Mouse (Mus musculus) heart, embryonic 10.5 days (tissue): ENCODE results near the gene Cdk2ap1. TPM values are rescaled to one million over a fixed set of nuclear protein-coding genes. Genes with fewer than 3 reads are reported as not detected.
"Not testable (repeated sequence)": the region's sequence is repeated elsewhere in the genome, so short reads cannot be mapped to it uniquely, and the experiment has no call there.

Source experiments
- DNase-seq: peaks from one replicate; pipeline ENCODE4 v3.0.0-alpha.2; 2017; ENCODE audit warnings: low spot score
- H3K27ac ChIP-seq: fragments of 300-500 bp; sonication (generic); 2 replicates; pipeline ENCODE4 v1.5.1; 2016; ENCODE audit warnings: mild to moderate bottlenecking
- H3K27me3 ChIP-seq: fragments of 300-500 bp; sonication (generic); 2 replicates; pipeline ENCODE4 v1.6.1; 2016; ENCODE audit warnings: mild to moderate bottlenecking; ENCODE audit not compliant: poor library complexity, insufficient read depth, severe bottlenecking
- H3K36me3 ChIP-seq: fragments of 300-500 bp; sonication (generic); 2 replicates; pipeline ENCODE4 v1.6.1; 2016; ENCODE audit warnings: mild to moderate bottlenecking, moderate library complexity
- H3K4me1 ChIP-seq: fragments of 300-500 bp; sonication (generic); 2 replicates; pipeline ENCODE4 v1.6.1; 2016; ENCODE audit warnings: mild to moderate bottlenecking
- H3K4me3 ChIP-seq: fragments of 300-500 bp; sonication (generic); 2 replicates; pipeline ENCODE4 v1.5.1; 2016; ENCODE audit warnings: mild to moderate bottlenecking, moderate library complexity
- H3K9me3 ChIP-seq: fragments of 300-500 bp; sonication (generic); 2 replicates; pipeline ENCODE4 v1.6.1; 2016; ENCODE audit warnings: mild to moderate bottlenecking, moderate library complexity
- WGBS: fragments of 180-500 bp; shearing (Covaris S2); methylation state at CpG from one replicate; pipeline ENCODE4 v1.1.7; 2016; 5-methylcytosine and 5-hydroxymethylcytosine counted together
- polyA plus RNA-seq: library from polyadenylated mRNA; unstranded; fragments of >200 nt; fragmentation: Nextera tagmentation; extraction: Ambion mirVana; gene quantifications from 2 replicates; pipeline ENCODE4 v1.2.1, GENCODE M21; 2016

Gene Cdk2ap1
- polyA plus RNA-seq, result 34.4 and 43.7 TPM in 2 replicates

GRCm38 (mm10) chr5:124362982-124363381 is at the start of gene Cdk2ap1:
Cdk2ap1 (minus strand) TSS chr5:124363082.
- WGBS, result 88% methylated on average over 5 of the region's 5 CpGs

GRCm38 (mm10) chr5:124412163-124412562 is 49.3 kb upstream of the Cdk2ap1 start:
- no peak for DNase-seq
- no peak overlapping the region for H3K4me3 ChIP-seq
- H3K27ac ChIP-seq, result no peak overlapping the region
- H3K4me1 ChIP-seq, result no peaks in the 10 kb centered on the region
- H3K27me3 ChIP-seq, result no peaks in the 10 kb centered on the region
- 82% methylated on average over 5 of the region's 5 CpGs for WGBS
- no peaks in the 10 kb centered on the region for H3K9me3 ChIP-seq
- peaks cover 75% of the 10 kb centered on the region for H3K36me3 ChIP-seq

More at GRCm38 (mm10) chr5:124362982-124363381, at the start of gene Cdk2ap1:
- not testable (repeated sequence) for DNase-seq, H3K27me3 ChIP-seq, H3K4me1 ChIP-seq, H3K27ac ChIP-seq, H3K9me3 ChIP-seq, H3K36me3 ChIP-seq, H3K4me3 ChIP-seq

GRCm38 (mm10) chr5:124410808-124411207 is 47.9 kb upstream of the Cdk2ap1 start:
- Histone ChIP-seq H3K27me3 (no peaks in the 10 kb centered on the region), H3K36me3 (peaks cover 89% of the 10 kb centered on the region), H3K27ac (no peak overlapping the region), H3K4me1 (no peaks in the 10 kb centered on the region), H3K4me3 (no peak overlapping the region), H3K9me3 (no peaks in the 10 kb centered on the region)
- DNase-seq, result no peak
- WGBS, result 84% methylated on average over 3 of the region's 3 CpGs

- Histone ChIP-seq H3K36me3 (peaks cover 98% of the 10 kb centered on the region), H3K27me3 (no peaks in the 10 kb centered on the region), H3K4me3 (no peak overlapping the region), H3K4me1 (no peaks in the 10 kb centered on the region), H3K27ac (no peak overlapping the region), H3K9me3 (no peaks in the 10 kb centered on the region)
- WGBS, result 88% methylated on average over 7 of the region's 7 CpGs
- no peak for DNase-seq
These were observed 30.8 kb upstream of the Cdk2ap1 start for GRCm38 (mm10) chr5:124393726-124394125.

GRCm38 (mm10) chr5:124392412-124392811 is 29.5 kb upstream of the Cdk2ap1 start:
- no peak overlapping the region for H3K4me3 ChIP-seq
- no peaks in the 10 kb centered on the region for H3K27me3 ChIP-seq
- peaks cover 98% of the 10 kb centered on the region for H3K36me3 ChIP-seq
- DNase-seq, result no peak
- H3K27ac ChIP-seq, result no peak overlapping the region
- WGBS, result 97% methylated on average over 4 of the region's 4 CpGs
- H3K9me3 ChIP-seq, result no peaks in the 10 kb centered on the region
- no peaks in the 10 kb centered on the region for H3K4me1 ChIP-seq

GRCm38 (mm10) chr5:124387932-124388331 is 25.1 kb upstream of the Cdk2ap1 start:
- Histone ChIP-seq H3K4me1 (no peaks in the 10 kb centered on the region), H3K36me3 (peaks cover 95% of the 10 kb centered on the region), H3K9me3 (no peaks in the 10 kb centered on the region), H3K27ac (no peak overlapping the region), H3K27me3 (no peaks in the 10 kb centered on the region), H3K4me3 (no peak overlapping the region)
- DNase-seq, result no peak
- WGBS, result 85% methylated on average over 5 of the region's 5 CpGs

GRCm38 (mm10) chr5:124380121-124380520 is 17.2 kb upstream of the Cdk2ap1 start:
- no peak overlapping the region for H3K4me3 ChIP-seq
- H3K27ac ChIP-seq, result no peak overlapping the region
- H3K27me3 ChIP-seq, result no peaks in the 10 kb centered on the region
- no peak for DNase-seq
- H3K36me3 ChIP-seq, result peaks cover 93% of the 10 kb centered on the region
- no peaks in the 10 kb centered on the region for H3K9me3 ChIP-seq
- WGBS, result 92% methylated on average over 1 of the region's 1 CpGs
- no peaks in the 10 kb centered on the region for H3K4me1 ChIP-seq

- Histone ChIP-seq H3K27me3 (no peaks in the 10 kb centered on the region), H3K4me1 (no peaks in the 10 kb centered on the region), H3K36me3 (peaks cover 94% of the 10 kb centered on the region), H3K27ac (no peak overlapping the region), H3K9me3 (no peaks in the 10 kb centered on the region), H3K4me3 (no peak overlapping the region)
- DNase-seq, result peak; percentile 33
- WGBS, result 90% methylated on average over 4 of the region's 4 CpGs
These were observed 14.3 kb upstream of the Cdk2ap1 start for GRCm38 (mm10) chr5:124377149-124377548.

- Histone ChIP-seq H3K27ac (no peak overlapping the region), H3K9me3 (no peaks in the 10 kb centered on the region), H3K4me3 (no peak overlapping the region), H3K4me1 (no peaks in the 10 kb centered on the region), H3K27me3 (no peaks in the 10 kb centered on the region), H3K36me3 (peaks cover 94% of the 10 kb centered on the region)
- WGBS, result 97% methylated on average over 1 of the region's 1 CpGs
- DNase-seq, result peak; percentile 6
These were observed 13.5 kb upstream of the Cdk2ap1 start for GRCm38 (mm10) chr5:124376401-124376800.

- no peak overlapping the region for H3K4me3 ChIP-seq
- WGBS, result 98% methylated on average over 7 of the region's 7 CpGs
- peaks cover 96% of the 10 kb centered on the region for H3K36me3 ChIP-seq
- no peaks in the 10 kb centered on the region for H3K4me1 ChIP-seq
- H3K27me3 ChIP-seq, result no peaks in the 10 kb centered on the region
- H3K9me3 ChIP-seq, result no peaks in the 10 kb centered on the region
- no peak overlapping the region for H3K27ac ChIP-seq
- DNase-seq, result peak; percentile 35
These were observed 11.4 kb upstream of the Cdk2ap1 start for GRCm38 (mm10) chr5:124374298-124374697.

- no peaks in the 10 kb centered on the region for H3K4me1 ChIP-seq
These were observed 3.8 kb upstream of the Cdk2ap1 start for GRCm38 (mm10) chr5:124366721-124367120.

GRCm38 (mm10) chr5:124365754-124366153 is 2.9 kb upstream of the Cdk2ap1 start:
- Histone ChIP-seq H3K36me3 (peaks cover 32% of the 10 kb centered on the region), H3K4me3 (no peak overlapping the region), H3K27ac (no peak overlapping the region), H3K9me3 (no peaks in the 10 kb centered on the region), H3K27me3 (no peaks in the 10 kb centered on the region), H3K4me1 (no peaks in the 10 kb centered on the region)
- 91% methylated on average over 2 of the region's 2 CpGs for WGBS
- no peak for DNase-seq

More at GRCm38 (mm10) chr5:124366721-124367120, 3.8 kb upstream of the Cdk2ap1 start:
- no peaks in the 10 kb centered on the region for H3K9me3 ChIP-seq
- H3K27ac ChIP-seq, result no peak overlapping the region
- H3K27me3 ChIP-seq, result no peaks in the 10 kb centered on the region
- H3K36me3 ChIP-seq, result peaks cover 42% of the 10 kb centered on the region
- WGBS, result 87% methylated on average over 3 of the region's 3 CpGs
- no peak overlapping the region for H3K4me3 ChIP-seq
- DNase-seq, result no peak

- WGBS, result 91% methylated on average over 6 of the region's 6 CpGs
These were observed 1.5 kb upstream of the Cdk2ap1 start for GRCm38 (mm10) chr5:124364173-124364918.

More at GRCm38 (mm10) chr5:124364173-124364918, 1.5 kb upstream of the Cdk2ap1 start:
- Histone ChIP-seq H3K4me1 (no peaks in the 10 kb centered on the region), H3K27ac (no peak overlapping the region), H3K4me3 (no peak overlapping the region), H3K27me3 (no peaks in the 10 kb centered on the region), H3K36me3 (peaks cover 19% of the 10 kb centered on the region), H3K9me3 (no peaks in the 10 kb centered on the region)
- DNase-seq, result no peak
